Mouse (Mus musculus) limb, embryonic 14.5 days (tissue): ENCODE results near the gene Hist2h2aa2. TPM values are rescaled to one million over a fixed set of nuclear protein-coding genes. Genes with fewer than 3 reads are reported as not detected.

Experiments
- ATAC-seq: fragments of 200-750 bp; cut with Nextera tagmentation; 2 replicates; pipeline ENCODE4 v1.8.0; 2017; ENCODE audit warnings: low read depth, moderate number of reproducible peaks, moderate TSS enrichment; ENCODE audit not compliant: low FRiP score
- DNase-seq: peaks from one replicate; pipeline ENCODE4 v3.0.0-alpha.2; 2015; ENCODE audit warnings: low spot score
- H3K27ac ChIP-seq: fragments of 300-500 bp; sonication (generic); replicated peaks from 2 replicates; pipeline ENCODE4 v1.5.1; 2014; ENCODE audit warnings: low read depth, mild to moderate bottlenecking, low read length, moderate library complexity, mixed read lengths
- H3K27me3 ChIP-seq: fragments of 300-500 bp; sonication (generic); 2 replicates; pipeline ENCODE4 v1.6.1; 2014; ENCODE audit warnings: low read length, mixed read lengths; ENCODE audit not compliant: control insufficient read depth, insufficient read depth
- H3K36me3 ChIP-seq: fragments of 300-500 bp; sonication (generic); 2 replicates; pipeline ENCODE4 v1.6.1; 2014; ENCODE audit warnings: mild to moderate bottlenecking, low read length, moderate library complexity, mixed read lengths; ENCODE audit not compliant: control insufficient read depth, insufficient read depth
- H3K4me1 ChIP-seq: fragments of 300-500 bp; sonication (generic); 2 replicates; pipeline ENCODE4 v1.6.1; 2014; ENCODE audit warnings: antibody characterized with exemption, low read length, mixed read lengths; ENCODE audit not compliant: control insufficient read depth, insufficient read depth
- H3K4me2 ChIP-seq: fragments of 300-500 bp; sonication (generic); replicated peaks from 2 replicates; pipeline ENCODE4 v1.6.1; 2014; ENCODE audit warnings: low read depth, mild to moderate bottlenecking, low read length, moderate library complexity; ENCODE audit not compliant: severe bottlenecking
- H3K4me3 ChIP-seq: fragments of 300-500 bp; sonication (generic); replicated peaks from 2 replicates; pipeline ENCODE4 v1.5.1; 2014; ENCODE audit warnings: low read length
- H3K9ac ChIP-seq: fragments of 300-500 bp; sonication (generic); 2 replicates; pipeline ENCODE4 v1.6.1; 2014; ENCODE audit warnings: mild to moderate bottlenecking, low read depth, low read length, moderate library complexity; ENCODE audit not compliant: severe bottlenecking
- H3K9me3 ChIP-seq: fragments of 300-500 bp; sonication (generic); 2 replicates; pipeline ENCODE4 v1.6.1; 2016; ENCODE audit warnings: low read length; ENCODE audit not compliant: control insufficient read depth
- POLR2A ChIP-seq: fragments of 200-500 bp; IDR thresholded peaks from 2 replicates; pipeline ENCODE4 v1.8.0; 2012; ENCODE audit warnings: inconsistent platforms, mild to moderate bottlenecking, moderate library complexity, borderline replicate concordance; ENCODE audit not compliant: insufficient read depth, insufficient read length; ENCODE audit errors: extremely low read depth
- WGBS: fragments of 180-500 bp; shearing (Covaris S2); extraction: QIAGEN DNeasy Blood & Tissue Kit; methylation state at CpG from one replicate; pipeline ENCODE4 v1.1.7; 2014; 5-methylcytosine and 5-hydroxymethylcytosine counted together
- polyA plus RNA-seq, 2 experiments: library from polyadenylated mRNA; depleted of rRNA in 1 of 2; stranded (reverse) in 1 of 2; unstranded in 1 of 2; fragments of >200 nt; fragmentation: Nextera tagmentation in 1 of 2; extraction: Ambion mirVana in 1 of 2; gene quantifications; 2 replicates each; pipeline versions ENCODE4 v1.2.1 to v1.2.3; 2012 to 2014

Gene Hist2h2aa2
- polyA plus RNA-seq, 2 experiments: 9.7 to 30.9 TPM

DNA sequence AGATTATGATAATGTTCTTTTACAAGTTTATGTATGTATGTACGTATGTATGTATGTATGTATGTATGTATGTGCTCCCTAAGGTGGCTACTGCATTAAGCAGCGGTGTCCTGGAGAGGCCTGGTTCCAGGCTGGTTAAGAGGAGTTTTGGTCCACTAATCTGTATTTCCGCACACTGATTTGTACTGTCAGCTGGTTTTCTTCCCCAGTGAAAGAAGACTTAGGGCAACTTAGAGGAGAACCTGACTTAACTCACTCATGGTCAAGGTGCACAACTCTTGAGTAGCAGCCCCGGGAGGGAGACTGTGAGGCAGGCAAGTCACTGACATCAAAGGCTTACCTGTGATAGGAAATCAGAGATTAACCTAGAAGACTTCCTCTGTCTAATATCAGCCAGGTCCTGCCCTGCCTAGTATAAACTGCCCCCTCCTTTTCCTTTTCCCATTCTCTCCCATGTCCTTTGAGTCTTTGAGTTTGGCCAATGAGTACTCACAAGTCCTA lies 3.2 kb downstream of the Hist2h2aa2 start:
- no peaks in the 10 kb centered on the region for H3K9me3 ChIP-seq
- TF ChIP-seq POLR2A: no peak
- H3K4me3 ChIP-seq: peak overlapping the region; percentile 41; the same call in 1 of the 2 replicates
- H3K27me3 ChIP-seq: no peaks in the 10 kb centered on the region
- ATAC-seq (no peak), DNase-seq (no peak)
- no peaks in the 10 kb centered on the region for H3K36me3 ChIP-seq
- no peak overlapping the region for H3K9ac ChIP-seq
- 76% methylated on average over 4 of the region's 4 CpGs for WGBS
- H3K27ac ChIP-seq: no peak overlapping the region
- H3K4me2 ChIP-seq: peak overlapping the region; percentile 52
- H3K4me1 ChIP-seq: peaks cover 7% of the 10 kb centered on the region; the same call in 1 of the 2 replicates

- ATAC-seq (no peak), DNase-seq (no peak)
- TF ChIP-seq POLR2A: no peak
- no peak overlapping the region for H3K9ac ChIP-seq
- no peak overlapping the region for H3K4me2 ChIP-seq
- WGBS: 69% methylated on average over 3 of the region's 3 CpGs
- no peak overlapping the region for H3K4me3 ChIP-seq
- no peak overlapping the region for H3K27ac ChIP-seq
- no peaks in the 10 kb centered on the region for H3K36me3 ChIP-seq
- H3K9me3 ChIP-seq: no peaks in the 10 kb centered on the region
- H3K27me3 ChIP-seq: no peaks in the 10 kb centered on the region
- peaks cover 4% of the 10 kb centered on the region; the same call in 1 of the 2 replicates for H3K4me1 ChIP-seq
These were observed 4.2 kb downstream of the Hist2h2aa2 start for GRCm38 (mm10) chr3:96235836-96236235.

DNA sequence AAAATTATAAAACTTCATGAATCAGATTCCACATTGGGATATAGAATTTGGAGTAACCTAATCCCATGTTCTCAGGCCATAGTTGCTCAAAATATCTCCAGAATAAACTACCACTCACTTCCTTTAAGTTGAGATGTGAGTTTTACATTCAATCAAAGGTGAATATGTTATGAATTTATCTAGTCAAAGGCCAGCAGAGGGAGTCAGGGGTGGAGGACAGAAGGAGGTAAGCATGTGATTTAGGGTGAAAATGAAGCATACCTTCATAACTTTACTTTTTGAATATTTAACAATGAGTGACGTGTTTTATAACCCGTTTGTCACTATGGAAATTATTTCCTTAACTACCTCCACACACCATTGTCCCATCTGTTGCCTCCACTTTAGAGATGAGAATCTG lies 5.2 kb downstream of the Hist2h2aa2 start:
- no peak overlapping the region for H3K27ac ChIP-seq
- WGBS: 84% methylated on average over 2 of the region's 2 CpGs
- no peak overlapping the region for H3K9ac ChIP-seq
- H3K27me3 ChIP-seq: no peaks in the 10 kb centered on the region
- no peak for TF ChIP-seq POLR2A
- peaks cover 2% of the 10 kb centered on the region; the same call in 1 of the 2 replicates for H3K4me1 ChIP-seq
- no peak overlapping the region for H3K4me2 ChIP-seq
- H3K36me3 ChIP-seq: no peaks in the 10 kb centered on the region
- ATAC-seq (no peak), DNase-seq (no peak)
- no peaks in the 10 kb centered on the region for H3K9me3 ChIP-seq
- no peak overlapping the region for H3K4me3 ChIP-seq

- H3K27ac ChIP-seq: no peak overlapping the region
- H3K9me3 ChIP-seq: no peaks in the 10 kb centered on the region
- H3K36me3 ChIP-seq: no peaks in the 10 kb centered on the region
- ATAC-seq: no peak
- no peak for DNase-seq
- H3K9ac ChIP-seq: no peak overlapping the region
- no peaks in the 10 kb centered on the region for H3K27me3 ChIP-seq
- no peak for TF ChIP-seq POLR2A
- no peak overlapping the region for H3K4me3 ChIP-seq
- 60% methylated on average over 2 of the region's 2 CpGs for WGBS
- no peaks in the 10 kb centered on the region for H3K4me1 ChIP-seq
- H3K4me2 ChIP-seq: no peak overlapping the region
These were observed 8.3 kb downstream of the Hist2h2aa2 start for GRCm38 (mm10) chr3:96231758-96232120.

GRCm38 (mm10) chr3:96230910-96231757 lies 8.9 kb downstream of the Hist2h2aa2 start:
- Histone ChIP-seq H3K9ac (no peak overlapping the region), H3K4me3 (no peak overlapping the region), H3K4me2 (no peak overlapping the region), H3K4me1 (no peaks in the 10 kb centered on the region), H3K27ac (no peak overlapping the region), H3K27me3 (no peaks in the 10 kb centered on the region), H3K36me3 (no peaks in the 10 kb centered on the region), H3K9me3 (no peaks in the 10 kb centered on the region)
- 78% methylated on average over 4 of the region's 4 CpGs for WGBS
- DNase-seq (no peak), ATAC-seq (no peak)
- no peak for TF ChIP-seq POLR2A
